Mouse (Mus musculus): Measurements from ENCODE around the gene L1td1.
"Not testable (repeated sequence)": the region's sequence is repeated elsewhere in the genome, so short reads cannot be mapped to it uniquely, and the experiment has no call there.

L1td1 gene

DNA sequence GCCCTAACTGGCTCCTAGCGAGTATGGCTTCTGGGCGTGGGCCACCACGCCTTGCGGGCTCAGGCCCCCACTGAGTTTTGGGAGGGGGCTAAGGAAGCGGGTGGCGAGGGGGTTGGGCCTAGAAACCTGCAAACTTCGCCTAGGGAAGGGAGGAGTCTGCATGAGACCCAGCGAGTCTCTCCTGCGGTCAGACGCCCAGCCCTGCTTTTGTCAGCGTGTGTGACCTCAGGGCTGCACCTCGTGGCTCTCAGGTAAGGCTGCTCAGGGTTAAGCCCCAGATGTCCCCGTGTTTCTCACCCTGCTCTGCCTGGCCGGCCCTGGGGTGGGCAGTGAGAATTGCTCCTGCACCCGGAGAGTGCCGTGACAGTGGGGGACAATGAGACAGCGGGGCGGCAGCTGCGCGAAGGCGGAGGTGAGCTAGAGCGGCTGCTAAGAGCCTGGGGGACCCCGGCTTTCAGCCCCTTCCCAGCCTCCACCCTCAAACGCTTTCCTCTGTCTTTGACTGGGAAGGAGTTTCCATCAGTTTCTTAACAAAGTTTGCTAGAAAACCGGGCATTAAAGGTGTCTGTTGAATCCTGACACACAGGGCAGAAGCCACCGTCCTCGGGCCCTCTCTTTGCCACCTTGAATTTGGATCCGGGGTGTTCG lies at the start of gene L1td1:
Gene L1td1 (plus strand): TSS at position 145 of the 648 bp plus-strand sequence.
- no peak for DNase-seq (ENCODE audit: low read depth, low spot score)

DNA sequence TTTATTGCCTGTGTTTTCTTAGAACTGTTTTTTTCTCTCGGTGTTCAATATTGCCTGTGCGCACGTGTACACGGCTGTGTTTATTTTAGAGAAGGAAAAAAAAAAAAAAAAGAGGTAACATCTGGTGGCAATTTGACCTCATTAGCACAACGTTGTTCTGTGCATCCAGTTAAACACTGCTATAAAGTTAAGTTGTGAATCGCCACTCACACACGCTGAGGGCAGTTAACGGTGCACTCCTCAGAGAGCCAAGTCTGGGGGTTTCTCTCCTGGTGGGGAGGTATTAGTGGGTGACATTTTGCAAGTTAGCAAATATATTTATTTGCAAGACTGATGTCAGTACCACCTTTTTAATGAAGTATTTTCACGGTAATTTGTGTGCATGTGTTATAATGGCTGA lies 49.0 kb upstream of the L1td1 start:
- no peak for DNase-seq (ENCODE audit: low read depth, low spot score)

DNA sequence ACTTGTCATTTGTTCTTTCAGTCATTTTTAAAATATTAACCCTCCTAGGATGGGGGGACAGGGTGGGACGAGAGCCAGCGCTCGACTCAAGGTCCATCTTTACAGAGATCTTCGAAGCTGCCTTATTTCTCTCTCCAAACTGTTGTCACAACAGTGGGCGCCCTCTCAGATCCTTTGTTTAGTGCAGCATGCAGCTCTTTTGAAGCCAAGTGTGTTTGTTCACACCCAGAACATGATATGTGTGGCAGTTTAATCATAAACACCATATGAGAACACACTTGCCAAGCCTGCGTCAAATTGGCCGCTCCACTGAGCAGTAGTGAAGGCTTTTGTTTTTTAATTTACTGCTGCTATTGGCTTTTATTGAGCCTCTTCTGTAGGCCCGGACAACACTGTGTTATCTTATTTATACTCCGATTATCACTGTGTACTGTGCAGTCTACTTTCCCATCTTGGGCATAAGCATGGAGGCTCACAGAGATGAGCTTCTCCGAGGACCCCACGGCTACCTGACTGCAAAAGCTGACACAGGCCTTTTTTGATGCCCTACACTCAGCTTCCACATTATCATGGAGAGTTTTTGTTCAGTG lies 39.8 kb upstream of the L1td1 start:
- no peak for DNase-seq (ENCODE audit: low read depth, low spot score)

DNA sequence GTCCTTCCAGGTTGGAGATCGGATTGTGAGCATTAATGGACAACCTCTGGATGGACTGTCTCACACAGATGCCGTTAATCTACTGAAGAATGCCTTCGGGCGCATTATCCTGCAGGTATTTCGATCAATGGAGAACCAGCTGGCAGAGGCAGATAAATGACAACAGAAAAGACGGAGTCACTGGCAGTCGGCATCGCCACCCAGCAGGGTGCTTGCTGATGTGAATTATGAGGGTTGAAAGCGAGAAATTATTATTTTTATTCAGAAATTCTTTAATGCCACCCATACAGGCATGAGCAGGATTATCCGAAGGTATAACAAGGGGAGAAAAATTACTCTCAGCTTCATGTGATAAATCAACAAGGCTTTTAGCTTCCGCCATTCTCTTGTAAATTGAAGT lies 38.4 kb upstream of the L1td1 start:
- no peak for DNase-seq (ENCODE audit: low read depth, low spot score)

DNA sequence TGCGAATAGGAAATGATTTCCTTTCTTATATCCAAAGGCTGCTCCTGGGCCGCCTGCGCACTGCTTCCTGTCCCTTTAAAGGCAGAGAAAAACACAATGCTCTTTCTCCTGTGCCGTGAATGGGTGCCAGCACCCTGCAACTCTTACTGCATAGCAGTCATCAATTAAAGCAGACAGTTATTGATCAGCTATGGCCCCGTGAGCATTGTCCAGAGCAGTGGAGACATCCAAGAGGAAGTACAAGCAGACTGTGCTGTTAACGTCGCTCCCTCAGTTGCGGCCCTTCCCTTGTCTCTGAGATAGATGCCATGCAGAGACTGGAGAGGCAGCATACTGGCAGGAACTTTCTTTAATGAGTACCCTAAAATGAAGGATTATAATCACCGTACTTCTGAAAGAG lies 38.0 kb upstream of the L1td1 start:
- DNase-seq (ENCODE audit: low read depth, low spot score): no peak

DNA sequence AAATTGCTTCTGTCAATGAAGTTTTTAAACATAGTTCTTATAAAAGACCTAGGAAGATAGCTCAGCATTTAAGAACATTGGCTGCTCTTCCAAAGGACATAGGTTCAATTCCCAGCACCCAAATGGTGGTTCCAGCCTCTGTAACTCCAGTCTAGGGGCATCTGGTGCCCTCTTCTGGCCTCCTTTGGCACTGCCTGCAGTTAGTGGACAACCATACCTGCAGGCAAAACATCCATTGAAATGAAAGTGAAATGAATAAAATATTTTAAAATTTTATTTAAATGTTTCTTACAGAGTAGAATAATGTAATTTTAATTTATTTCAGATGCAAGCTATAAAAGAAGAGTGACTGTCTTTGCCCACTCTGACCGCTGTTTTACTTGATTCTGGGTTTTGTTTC lies 36.5 kb upstream of the L1td1 start:
- DNase-seq (ENCODE audit: low read depth, low spot score): no peak

DNA sequence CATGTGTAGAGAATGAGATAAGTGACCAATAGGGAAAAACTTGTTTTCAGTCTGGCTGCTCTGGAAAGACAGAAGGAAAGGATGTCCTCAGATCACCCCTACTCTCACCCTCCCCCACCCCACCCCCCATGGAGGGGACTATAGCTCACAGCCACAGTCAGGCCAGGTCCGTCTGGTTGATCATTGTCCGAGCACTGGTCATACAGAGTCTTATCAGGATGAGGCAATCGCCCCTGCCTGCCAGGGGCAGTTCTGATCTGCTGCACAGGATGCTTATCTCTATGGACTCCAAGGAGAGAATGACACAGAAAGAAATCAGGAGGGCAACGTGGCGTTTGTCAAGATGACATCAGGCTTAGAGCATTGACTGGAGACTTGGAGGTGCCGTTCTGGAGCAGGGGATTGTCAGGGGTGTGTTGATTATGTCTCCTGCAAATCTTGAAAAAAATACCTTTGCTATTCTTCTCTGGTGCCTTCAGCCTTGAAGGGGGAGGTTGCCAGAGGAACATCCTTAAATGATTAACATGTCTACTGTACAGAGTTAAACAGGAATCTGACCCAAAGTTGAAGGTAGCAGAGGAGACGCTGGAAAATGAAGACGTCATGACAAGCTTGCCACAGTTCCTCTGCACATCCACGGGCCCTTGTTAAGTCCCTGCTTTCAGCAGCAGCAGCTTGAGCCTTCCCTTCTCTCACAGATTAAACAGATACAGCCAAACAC lies 32.9 kb upstream of the L1td1 start:
- DNase-seq (ENCODE audit: low read depth, low spot score): no peak

DNA sequence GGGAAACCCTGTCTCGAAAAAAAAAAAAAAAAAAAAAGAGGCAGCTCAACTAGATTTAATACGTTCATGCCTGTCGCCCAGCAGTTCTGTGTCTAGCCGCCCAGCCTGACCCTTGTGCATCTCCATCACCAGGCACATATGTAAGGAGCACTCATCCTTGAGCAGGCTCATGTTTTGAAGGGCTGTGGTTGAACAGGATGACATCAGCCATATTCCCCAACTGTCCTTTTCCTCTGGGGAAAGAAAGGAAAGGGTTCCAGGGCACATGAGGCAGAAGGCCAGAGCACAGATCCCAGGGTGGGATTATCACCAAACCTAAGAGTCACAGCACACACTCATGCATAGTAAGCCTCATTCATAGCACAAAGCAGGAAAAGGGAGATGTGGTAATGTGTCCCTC lies 28.6 kb upstream of the L1td1 start:
- DNase-seq (ENCODE audit: low read depth, low spot score): no peak

DNA sequence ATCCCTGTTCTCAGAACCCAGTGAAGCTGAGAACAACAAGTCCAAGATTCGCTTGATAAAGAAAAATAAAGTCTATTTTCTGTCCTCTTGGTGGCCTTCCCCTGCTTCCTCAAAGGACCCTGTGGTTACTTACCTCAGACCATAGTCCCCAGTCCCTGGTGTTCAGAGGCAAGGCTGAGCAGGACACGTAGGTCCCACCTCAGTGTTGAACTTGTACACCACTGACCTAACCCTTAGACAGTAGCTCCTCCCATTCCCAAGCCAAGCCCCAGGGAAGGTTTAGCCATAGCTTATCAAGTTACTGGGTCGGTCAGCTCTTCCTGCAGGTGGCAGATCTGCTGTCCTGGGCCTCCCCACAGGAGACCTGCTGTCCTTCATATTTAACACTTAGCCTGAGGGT lies 27.6 kb upstream of the L1td1 start:
- DNase-seq (ENCODE audit: low read depth, low spot score): no peak

DNA sequence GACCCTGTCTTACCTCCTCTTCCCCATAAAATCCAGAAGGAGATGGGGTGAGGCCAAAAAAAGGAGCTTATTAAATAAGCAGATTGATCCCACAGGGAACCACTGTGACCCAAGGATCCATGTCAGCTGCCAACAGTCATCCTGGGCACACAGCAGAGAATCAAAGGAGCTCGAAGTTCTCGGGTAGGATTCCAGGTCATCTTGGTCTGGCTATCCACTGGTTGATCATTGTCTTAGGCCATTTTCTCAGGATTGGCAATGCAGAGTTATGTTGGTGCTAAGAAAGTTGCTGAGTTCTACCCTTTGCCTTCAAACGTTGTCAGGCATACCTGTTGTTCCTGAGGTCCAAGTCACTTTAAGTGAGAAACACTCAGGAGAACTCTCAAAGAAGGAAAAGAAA lies 26.4 kb upstream of the L1td1 start:
- no peak for DNase-seq (ENCODE audit: low read depth, low spot score)

DNA sequence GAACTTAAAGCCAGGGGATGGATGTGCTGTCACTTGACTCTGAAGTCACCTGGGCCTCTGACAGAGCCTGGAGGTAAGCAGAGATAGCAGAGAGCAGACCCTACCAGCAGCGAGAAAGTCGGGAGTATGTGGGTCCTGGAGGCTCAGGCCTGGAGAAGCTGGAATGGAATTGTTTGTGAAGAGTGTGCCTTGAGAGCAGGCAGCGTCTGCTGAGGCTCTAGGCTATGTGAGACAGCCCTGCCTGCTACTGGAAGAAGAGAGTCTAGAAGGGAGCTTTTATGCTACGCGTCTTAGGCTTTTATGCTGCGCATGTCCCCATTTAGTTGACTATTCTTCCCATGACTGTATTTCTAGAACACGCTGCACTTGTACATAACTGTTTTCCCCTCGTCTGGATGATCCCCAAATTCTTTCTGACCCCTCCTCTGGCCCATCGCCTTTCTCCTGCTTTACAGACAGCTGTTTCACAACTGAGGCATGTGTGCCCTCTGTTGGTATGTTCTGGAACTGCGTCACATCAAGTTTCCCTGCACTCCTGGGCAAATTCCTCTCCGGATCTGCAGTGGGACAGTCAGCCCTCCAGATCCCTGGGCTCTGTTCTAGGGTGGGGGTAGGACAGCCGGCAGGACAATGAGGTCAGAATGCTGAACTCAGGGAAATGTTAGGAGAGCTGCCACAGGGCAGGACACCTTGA lies 24.2 kb upstream of the L1td1 start:
- peak; percentile 74 for DNase-seq (ENCODE audit: low read depth, low spot score)

DNA sequence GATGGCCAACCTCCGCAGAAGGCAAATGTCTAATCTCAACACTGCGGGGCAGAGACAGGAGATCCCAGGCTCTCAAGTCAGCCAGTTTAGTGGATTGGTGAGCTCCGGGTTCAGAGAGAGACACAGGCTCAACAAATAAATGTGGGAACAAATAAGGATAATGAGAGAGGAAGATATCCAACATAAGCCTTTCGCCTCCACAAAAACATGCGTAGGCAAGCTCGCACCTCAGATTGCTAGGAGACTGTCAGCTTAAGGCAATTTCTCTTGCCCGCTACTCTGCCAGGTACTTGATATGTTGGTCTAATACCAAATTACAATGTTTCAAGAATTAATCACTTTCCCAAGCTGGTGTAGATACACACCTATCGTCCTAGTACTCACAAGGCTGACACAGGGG lies 15.6 kb upstream of the L1td1 start:
- DNase-seq (ENCODE audit: low read depth, low spot score): no peak

DNA sequence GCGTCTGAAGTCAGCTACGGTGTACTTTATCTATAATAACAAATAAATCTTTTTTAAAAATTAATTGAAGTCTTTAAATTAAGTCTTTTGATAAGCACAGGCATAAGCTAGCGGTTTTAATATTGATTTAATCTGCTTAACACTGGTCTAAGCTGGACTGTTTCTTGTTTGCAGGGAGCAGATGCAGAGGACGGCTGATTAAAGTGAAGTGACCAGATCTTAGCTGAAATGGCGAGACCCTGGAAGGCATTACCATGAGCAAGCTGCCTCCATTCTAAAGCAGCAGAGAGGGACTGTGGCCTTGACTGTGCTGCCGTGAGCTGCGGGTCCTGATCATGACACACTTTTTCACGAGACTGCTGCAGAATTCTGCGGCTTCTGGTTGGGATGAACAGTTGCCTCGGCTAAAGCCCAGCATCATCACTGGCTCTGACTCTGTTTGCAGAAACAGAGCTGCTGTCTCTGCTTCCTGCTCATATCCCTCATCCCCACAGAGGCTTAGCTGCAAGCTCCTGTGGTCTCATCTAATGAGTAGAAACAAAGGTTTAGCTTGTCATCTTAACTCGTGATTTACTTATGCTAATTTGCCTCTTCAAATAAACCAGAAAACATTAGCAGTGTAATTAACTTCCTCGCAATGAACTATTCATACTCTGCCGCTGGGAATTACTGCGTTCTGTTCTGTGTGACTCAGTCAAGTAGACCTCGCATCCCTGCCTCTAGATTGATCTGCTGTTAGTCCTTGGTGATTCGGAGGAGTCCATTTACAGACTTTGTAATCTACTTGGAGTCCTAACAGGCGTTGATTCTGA lies 8.6 kb upstream of the L1td1 start:
- DNase-seq (ENCODE audit: low read depth, low spot score): no peak

DNA sequence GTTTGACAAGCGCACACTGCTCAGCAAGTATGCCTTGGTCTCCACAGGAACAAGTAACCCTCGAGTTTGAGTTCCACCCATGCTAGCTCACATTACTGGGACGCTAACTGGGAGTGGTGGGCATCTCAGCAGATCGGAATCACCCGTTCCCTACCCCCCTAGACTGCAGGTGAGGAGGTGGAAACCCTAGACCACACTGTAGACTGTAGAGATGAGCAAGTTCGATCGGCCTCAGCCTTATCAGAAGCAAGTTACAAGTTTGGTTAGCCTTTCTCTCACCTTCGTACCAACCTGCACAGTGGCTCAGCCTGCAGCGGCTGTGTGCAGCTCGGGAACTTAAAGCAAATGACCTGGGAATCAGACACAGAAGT lies 8.0 kb upstream of the L1td1 start:
- no peak for DNase-seq (ENCODE audit: low read depth, low spot score)

DNA sequence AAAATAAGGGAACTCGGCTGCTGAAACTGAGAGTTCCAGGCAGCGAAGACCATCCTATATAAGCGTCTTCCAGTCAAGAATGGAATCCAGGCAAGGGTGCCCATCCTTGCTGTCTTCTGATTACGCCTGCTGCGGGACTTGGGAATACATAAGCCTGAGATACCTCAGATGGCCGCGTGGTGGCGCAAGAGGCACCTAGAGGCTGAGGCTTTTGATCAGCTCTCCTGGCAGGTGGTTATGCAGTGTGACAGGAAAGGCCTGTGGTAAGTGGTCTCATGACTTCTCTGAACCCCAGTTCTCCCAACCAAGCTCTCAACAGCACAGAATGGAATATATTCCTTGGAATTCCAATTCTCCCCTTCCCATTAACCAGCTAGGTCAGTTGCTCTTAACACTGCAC lies 4.1 kb upstream of the L1td1 start:
- DNase-seq (ENCODE audit: low read depth, low spot score): peak; percentile 46

DNA sequence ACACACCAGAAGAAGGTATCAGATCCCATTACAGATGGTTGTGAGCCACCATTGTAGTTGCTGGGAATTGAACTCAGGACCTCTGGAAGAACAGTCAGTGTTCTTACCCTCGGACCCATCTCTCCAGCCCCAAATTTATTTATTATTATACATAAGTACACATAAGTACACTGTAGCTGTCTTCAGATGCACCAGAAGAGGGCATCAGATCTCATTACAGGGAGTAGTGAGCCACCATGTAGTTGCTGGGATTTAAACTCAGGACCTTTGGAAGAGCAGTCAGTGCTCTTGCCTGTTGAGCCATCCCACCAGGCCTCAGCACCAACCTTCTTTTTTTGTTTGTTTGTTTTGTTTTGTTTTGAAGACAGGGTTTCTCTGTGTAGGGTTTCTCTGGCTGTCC lies 1.9 kb upstream of the L1td1 start:
- not testable (repeated sequence) for DNase-seq (ENCODE audit: low read depth, low spot score)

DNA sequence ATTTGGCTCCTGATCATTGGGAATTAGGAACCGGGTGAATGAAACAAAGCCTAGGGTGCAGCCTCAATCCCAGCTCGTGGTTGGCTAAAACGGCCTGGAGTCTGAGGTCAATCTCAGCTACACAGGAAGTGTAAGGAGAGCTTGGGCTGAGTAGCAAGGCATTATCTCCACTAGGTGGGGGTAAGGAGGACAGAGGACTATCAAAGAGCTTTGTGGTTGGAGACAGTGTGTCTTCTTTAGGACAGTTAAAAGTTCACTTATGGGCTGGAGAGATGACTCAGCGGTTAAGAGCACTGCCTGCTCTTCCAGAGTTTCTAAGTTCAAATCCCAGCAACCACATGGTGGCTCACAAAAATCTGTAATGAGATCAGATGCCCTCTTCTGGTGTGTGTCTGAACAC lies 1.1 kb upstream of the L1td1 start:
- no peak for DNase-seq (ENCODE audit: low read depth, low spot score)

DNA sequence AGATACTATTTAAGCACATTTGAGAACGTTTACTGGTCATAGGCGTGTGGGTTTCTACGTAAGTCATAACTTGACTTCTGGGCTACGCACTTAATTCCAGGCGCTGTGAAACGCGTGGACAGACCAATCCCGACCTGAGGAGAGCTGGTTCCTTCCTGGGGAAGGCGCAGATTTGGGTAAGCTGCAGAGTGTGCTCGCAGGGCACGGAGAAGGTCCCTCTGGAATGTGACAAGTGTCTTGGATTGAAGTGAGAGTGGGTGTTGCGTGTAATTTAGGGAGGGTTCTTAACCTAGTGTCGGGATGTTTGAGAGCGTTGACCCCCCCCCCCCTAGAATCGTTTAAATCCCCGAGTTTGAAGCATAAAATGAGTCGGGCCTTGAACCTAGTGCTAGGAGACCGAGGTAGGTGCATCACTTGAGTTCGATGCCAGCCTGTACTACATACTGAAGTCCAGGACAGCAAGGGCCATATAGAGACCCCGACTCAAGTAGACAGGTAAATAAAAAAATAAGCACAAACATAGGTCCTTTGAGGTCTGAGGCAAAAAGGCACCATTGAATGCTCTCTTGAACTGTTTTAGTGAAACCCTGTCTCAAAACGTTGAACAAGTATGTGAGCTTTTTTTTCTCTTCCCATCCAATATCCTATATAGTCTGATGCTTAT lies 893 bp downstream of the L1td1 start:
- DNase-seq (ENCODE audit: low read depth, low spot score): no peak

DNA sequence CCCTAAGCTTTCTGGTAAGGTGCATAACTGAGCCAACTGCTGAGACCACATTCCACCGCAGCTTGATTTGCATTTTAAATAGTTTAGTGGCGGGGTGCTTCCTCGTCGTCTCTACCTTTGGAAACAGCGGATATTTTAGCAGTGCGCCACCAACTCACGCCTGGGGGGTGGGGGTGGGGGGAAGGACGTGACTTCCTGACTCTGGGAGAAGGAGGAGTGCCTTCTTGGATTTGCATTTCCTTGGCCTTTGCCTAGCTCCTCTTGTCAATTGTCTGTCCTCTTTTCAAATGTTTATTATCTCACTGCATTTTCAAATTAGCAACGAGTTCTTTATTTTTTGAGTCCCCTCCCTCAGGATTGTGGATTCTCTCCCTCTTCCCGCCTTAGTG lies 1.4 kb downstream of the L1td1 start:
- no peak for DNase-seq (ENCODE audit: low read depth, low spot score)

DNA sequence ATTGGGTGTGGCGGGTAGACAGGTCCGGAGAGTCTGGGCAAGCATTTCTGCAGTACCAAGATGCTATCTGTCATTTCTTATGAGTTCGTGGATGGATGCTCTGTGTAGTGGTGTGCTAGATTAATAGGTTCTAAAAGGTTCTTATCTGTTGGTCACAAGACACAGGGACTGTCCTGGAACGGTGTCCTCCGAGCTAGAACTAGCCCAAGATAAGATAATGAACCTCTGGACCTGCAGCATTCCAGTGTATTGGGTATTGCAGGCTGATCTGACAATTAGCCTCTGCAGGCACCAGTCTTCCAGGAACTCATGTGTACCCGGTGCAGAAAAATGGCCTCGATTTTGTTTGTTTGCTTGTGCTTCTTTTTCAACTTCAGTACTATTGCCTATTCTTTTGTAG lies 2.2 kb downstream of the L1td1 start:
- no peak for DNase-seq (ENCODE audit: low read depth, low spot score)

DNA sequence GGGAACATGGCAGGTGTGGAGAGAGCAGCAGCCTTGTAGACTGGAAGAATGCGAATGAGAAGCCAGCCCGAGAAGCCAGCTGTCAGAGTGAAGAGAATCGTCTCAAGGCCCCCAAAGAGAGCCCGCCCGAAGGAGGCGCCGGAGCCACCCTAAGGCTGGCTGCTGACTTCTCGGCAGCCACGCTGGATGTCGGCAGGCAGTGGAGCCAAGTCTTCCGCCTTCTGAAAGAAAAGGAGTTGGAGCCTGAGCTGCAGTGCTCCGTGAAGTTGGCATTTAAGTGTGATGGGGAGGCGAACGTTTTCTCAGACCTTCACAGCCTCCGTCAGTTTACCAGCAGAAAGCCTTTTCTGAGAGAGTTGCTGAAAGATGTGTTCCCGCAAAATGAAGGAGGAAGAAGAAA lies 7.1 kb downstream of the L1td1 start:
- no peak for DNase-seq (ENCODE audit: low read depth, low spot score)
